Mouse (Mus musculus) neural tube, embryonic 13.5 days (tissue): ENCODE results near the gene Macrod2. TPM values are rescaled to one million over a fixed set of nuclear protein-coding genes. Genes with fewer than 3 reads are reported as not detected.

Source experiments
- ATAC-seq: fragments of 200-750 bp; cut with Nextera tagmentation; 2 replicates; pipeline ENCODE4 v1.8.0; 2017; ENCODE audit warnings: low read depth, mild to moderate bottlenecking, moderate TSS enrichment, moderate library complexity
- H3K27ac ChIP-seq: fragments of 300-500 bp; sonication (generic); replicated peaks from 2 replicates; pipeline ENCODE4 v1.5.1; 2015; ENCODE audit warnings: moderate library complexity, mild to moderate bottlenecking, inconsistent platforms
- H3K27me3 ChIP-seq: fragments of 300-500 bp; sonication (generic); 2 replicates; pipeline ENCODE4 v1.6.1; 2015; ENCODE audit warnings: mild to moderate bottlenecking, inconsistent platforms
- H3K36me3 ChIP-seq: fragments of 300-500 bp; sonication (generic); 2 replicates; pipeline ENCODE4 v1.6.1; 2015; ENCODE audit warnings: mild to moderate bottlenecking, inconsistent platforms
- H3K4me1 ChIP-seq: fragments of 300-500 bp; sonication (generic); replicated peaks from 2 replicates; pipeline ENCODE4 v1.6.1; 2015; ENCODE audit warnings: inconsistent platforms
- H3K4me2 ChIP-seq: fragments of 300-500 bp; sonication (generic); 2 replicates; pipeline ENCODE4 v1.6.1; 2015; ENCODE audit warnings: inconsistent platforms, mild to moderate bottlenecking, moderate library complexity
- H3K4me3 ChIP-seq: fragments of 300-500 bp; sonication (generic); 2 replicates; pipeline ENCODE4 v1.5.1; 2015; ENCODE audit warnings: mild to moderate bottlenecking, inconsistent platforms
- H3K9ac ChIP-seq: fragments of 300-500 bp; sonication (generic); 2 replicates; pipeline ENCODE4 v1.6.1; 2015; ENCODE audit warnings: moderate library complexity, mild to moderate bottlenecking, inconsistent platforms
- H3K9me3 ChIP-seq: fragments of 300-500 bp; sonication (generic); 2 replicates; pipeline ENCODE4 v1.6.1; 2016; ENCODE audit warnings: inconsistent platforms
- WGBS: fragments of 180-500 bp; shearing (Covaris S2); methylation state at CpG from one replicate; pipeline ENCODE4 v1.1.7; 2015; 5-methylcytosine and 5-hydroxymethylcytosine counted together
- polyA plus RNA-seq: library from polyadenylated mRNA; unstranded; fragments of >200 nt; fragmentation: Nextera tagmentation; extraction: Ambion mirVana; gene quantifications from 2 replicates; pipeline ENCODE4 v1.2.1, GENCODE M21; 2015

The Macrod2 gene
- polyA plus RNA-seq, 1 experiment from 2014 or later, result 78.9 TPM

GRCm38 (mm10) chr2:141617721-141618120 is 1222.6 kb downstream of the Macrod2 start:
- H3K27ac ChIP-seq, result no peak overlapping the region
- no peak overlapping the region for H3K4me3 ChIP-seq
- no peaks in the 10 kb centered on the region for H3K9me3 ChIP-seq
- H3K36me3 ChIP-seq, result no peaks in the 10 kb centered on the region
- H3K4me2 ChIP-seq, result no peak overlapping the region
- H3K9ac ChIP-seq, result no peak overlapping the region
- no peak for ATAC-seq
- H3K4me1 ChIP-seq, result no peaks in the 10 kb centered on the region
- H3K27me3 ChIP-seq, result no peaks in the 10 kb centered on the region
- WGBS, result 84% methylated on average over 2 of the region's 2 CpGs

GRCm38 (mm10) chr2:141618257-141618656 is 1223.1 kb downstream of the Macrod2 start:
- Histone ChIP-seq H3K36me3 (no peaks in the 10 kb centered on the region), H3K27me3 (no peaks in the 10 kb centered on the region), H3K4me1 (no peaks in the 10 kb centered on the region), H3K9me3 (no peaks in the 10 kb centered on the region), H3K27ac (no peak overlapping the region), H3K4me2 (no peak overlapping the region), H3K9ac (no peak overlapping the region), H3K4me3 (no peak overlapping the region)
- no peak for ATAC-seq
- whole genome bisulfite sequencing, result 70% methylated on average over 5 of the region's 5 CpGs

GRCm38 (mm10) chr2:141664051-141664450 is 1268.9 kb downstream of the Macrod2 start:
- Histone ChIP-seq H3K9me3 (no peaks in the 10 kb centered on the region), H3K4me3 (no peak overlapping the region), H3K9ac (no peak overlapping the region), H3K27me3 (no peaks in the 10 kb centered on the region), H3K4me1 (no peaks in the 10 kb centered on the region), H3K4me2 (no peak overlapping the region), H3K27ac (no peak overlapping the region), H3K36me3 (no peaks in the 10 kb centered on the region)
- no peak for ATAC-seq

- Histone ChIP-seq H3K4me2 (no peak overlapping the region), H3K36me3 (no peaks in the 10 kb centered on the region), H3K27ac (no peak overlapping the region), H3K9ac (no peak overlapping the region), H3K9me3 (no peaks in the 10 kb centered on the region), H3K4me3 (no peak overlapping the region), H3K27me3 (no peaks in the 10 kb centered on the region), H3K4me1 (no peaks in the 10 kb centered on the region)
- 79% methylated on average over 3 of the region's 3 CpGs for WGBS
- ATAC-seq, result no peak
Observed at GRCm38 (mm10) chr2:141672814-141673213, 1277.7 kb downstream of the Macrod2 start.

GRCm38 (mm10) chr2:141673405-141673804 is 1278.3 kb downstream of the Macrod2 start:
- Histone ChIP-seq H3K4me1 (no peaks in the 10 kb centered on the region), H3K4me2 (no peak overlapping the region), H3K36me3 (no peaks in the 10 kb centered on the region), H3K27ac (no peak overlapping the region), H3K9ac (no peak overlapping the region), H3K4me3 (no peak overlapping the region), H3K27me3 (no peaks in the 10 kb centered on the region), H3K9me3 (no peaks in the 10 kb centered on the region)
- ATAC-seq, result no peak
- whole genome bisulfite sequencing, result 72% methylated on average over 8 of the region's 8 CpGs

GRCm38 (mm10) chr2:141697541-141697940 is 1302.4 kb downstream of the Macrod2 start:
- no peaks in the 10 kb centered on the region; the same call in 1 of the 2 replicates for H3K9me3 ChIP-seq
- H3K4me3 ChIP-seq, result no peak overlapping the region
- H3K9ac ChIP-seq, result no peak overlapping the region
- no peaks in the 10 kb centered on the region for H3K36me3 ChIP-seq
- H3K27ac ChIP-seq, result no peak overlapping the region
- no peak for ATAC-seq
- H3K4me2 ChIP-seq, result no peak overlapping the region
- WGBS, result 78% methylated on average over 3 of the region's 3 CpGs
- H3K4me1 ChIP-seq, result 0 out of 2 replicates have a peak, but pooled peaks cover 3% of the 10 kb centered on the region
- no peaks in the 10 kb centered on the region for H3K27me3 ChIP-seq

GRCm38 (mm10) chr2:141698320-141698719 is 1303.2 kb downstream of the Macrod2 start:
- WGBS, result 81% methylated on average over 4 of the region's 4 CpGs
- Histone ChIP-seq H3K27me3 (no peaks in the 10 kb centered on the region), H3K4me1 (0 out of 2 replicates have a peak, but pooled peaks cover 3% of the 10 kb centered on the region), H3K9me3 (no peaks in the 10 kb centered on the region; the same call in 1 of the 2 replicates), H3K4me2 (no peak overlapping the region), H3K36me3 (no peaks in the 10 kb centered on the region), H3K9ac (no peak overlapping the region), H3K4me3 (no peak overlapping the region), H3K27ac (no peak overlapping the region)
- ATAC-seq, result no peak

GRCm38 (mm10) chr2:141700759-141701452 is 1305.8 kb downstream of the Macrod2 start:
- Histone ChIP-seq H3K27ac (no peak overlapping the region), H3K4me2 (no peak overlapping the region), H3K36me3 (no peaks in the 10 kb centered on the region), H3K27me3 (no peaks in the 10 kb centered on the region), H3K4me3 (no peak overlapping the region), H3K4me1 (0 out of 2 replicates have a peak, but pooled peaks cover 3% of the 10 kb centered on the region), H3K9me3 (no peaks in the 10 kb centered on the region), H3K9ac (no peak overlapping the region)
- no peak for ATAC-seq
- WGBS, result 73% methylated on average over 7 of the region's 7 CpGs

- Histone ChIP-seq H3K9me3 (no peaks in the 10 kb centered on the region), H3K27me3 (no peaks in the 10 kb centered on the region), H3K4me2 (no peak overlapping the region), H3K4me1 (peaks cover 10% of the 10 kb centered on the region; the same call in 1 of the 2 replicates), H3K9ac (no peak overlapping the region), H3K36me3 (no peaks in the 10 kb centered on the region), H3K4me3 (no peak overlapping the region), H3K27ac (no peak overlapping the region)
- WGBS, result 43% methylated on average over 2 of the region's 2 CpGs
- 0 out of 2 replicates have a peak, but pooled peaks have one; percentile 32 for ATAC-seq
Observed at GRCm38 (mm10) chr2:141711785-141712184, 1316.7 kb downstream of the Macrod2 start.

- no peak for ATAC-seq
- peaks cover 10% of the 10 kb centered on the region; the same call in 1 of the 2 replicates for H3K4me1 ChIP-seq
- H3K36me3 ChIP-seq, result no peaks in the 10 kb centered on the region
- no peak overlapping the region for H3K4me2 ChIP-seq
- H3K27me3 ChIP-seq, result no peaks in the 10 kb centered on the region
- H3K9ac ChIP-seq, result no peak overlapping the region
- H3K9me3 ChIP-seq, result no peaks in the 10 kb centered on the region
- 0 out of 2 replicates have a peak overlapping the region, but pooled peaks have one; percentile 23 for H3K27ac ChIP-seq
- WGBS, result 65% methylated on average over 4 of the region's 4 CpGs
- H3K4me3 ChIP-seq, result no peak overlapping the region
Observed at GRCm38 (mm10) chr2:141712265-141712664, 1317.2 kb downstream of the Macrod2 start.

GRCm38 (mm10) chr2:141715061-141715460 is 1320.0 kb downstream of the Macrod2 start:
- no peak overlapping the region for H3K4me3 ChIP-seq
- H3K9me3 ChIP-seq, result no peaks in the 10 kb centered on the region
- H3K27me3 ChIP-seq, result no peaks in the 10 kb centered on the region
- no peaks in the 10 kb centered on the region for H3K36me3 ChIP-seq
- H3K27ac ChIP-seq, result no peak overlapping the region
- no peak overlapping the region for H3K9ac ChIP-seq
- H3K4me2 ChIP-seq, result no peak overlapping the region
- peaks cover 10% of the 10 kb centered on the region; the same call in 1 of the 2 replicates for H3K4me1 ChIP-seq
- ATAC-seq, result no peak
- 75% methylated on average over 3 of the region's 3 CpGs for WGBS

GRCm38 (mm10) chr2:141722531-141722930 is 1327.4 kb downstream of the Macrod2 start:
- Histone ChIP-seq H3K4me2 (no peak overlapping the region), H3K9me3 (no peaks in the 10 kb centered on the region), H3K4me3 (no peak overlapping the region), H3K4me1 (no peaks in the 10 kb centered on the region), H3K27me3 (no peaks in the 10 kb centered on the region), H3K36me3 (no peaks in the 10 kb centered on the region), H3K27ac (no peak overlapping the region), H3K9ac (no peak overlapping the region)
- WGBS, result 87% methylated on average over 3 of the region's 3 CpGs
- no peak for ATAC-seq

- no peak overlapping the region for H3K27ac ChIP-seq
- WGBS, result 61% methylated on average over 4 of the region's 4 CpGs
- no peak for ATAC-seq
- no peak overlapping the region for H3K4me3 ChIP-seq
- H3K9ac ChIP-seq, result no peak overlapping the region
- H3K27me3 ChIP-seq, result no peaks in the 10 kb centered on the region
- no peaks in the 10 kb centered on the region for H3K36me3 ChIP-seq
- no peaks in the 10 kb centered on the region for H3K4me1 ChIP-seq
- no peak overlapping the region for H3K4me2 ChIP-seq
- H3K9me3 ChIP-seq, result no peaks in the 10 kb centered on the region
Observed at GRCm38 (mm10) chr2:141728998-141729397, 1333.9 kb downstream of the Macrod2 start.
